Mouse (Mus musculus) lung, adult 2 months (tissue): ENCODE results near the gene Birc7.

Experiments
- CTCF ChIP-seq: fragments of 200-500 bp; IDR thresholded peaks from 2 replicates; pipeline ENCODE4 v1.5.1; 2011; ENCODE audit warnings: mild to moderate bottlenecking, low read length, control low read depth; ENCODE audit not compliant: insufficient read depth
- POLR2A ChIP-seq: fragments of 200-500 bp; IDR thresholded peaks from 2 replicates; pipeline ENCODE4 v1.6.1; 2011; ENCODE audit warnings: low read depth, mild to moderate bottlenecking, control low read depth, low read length, borderline replicate concordance; ENCODE audit errors: extremely low read depth

DNA sequence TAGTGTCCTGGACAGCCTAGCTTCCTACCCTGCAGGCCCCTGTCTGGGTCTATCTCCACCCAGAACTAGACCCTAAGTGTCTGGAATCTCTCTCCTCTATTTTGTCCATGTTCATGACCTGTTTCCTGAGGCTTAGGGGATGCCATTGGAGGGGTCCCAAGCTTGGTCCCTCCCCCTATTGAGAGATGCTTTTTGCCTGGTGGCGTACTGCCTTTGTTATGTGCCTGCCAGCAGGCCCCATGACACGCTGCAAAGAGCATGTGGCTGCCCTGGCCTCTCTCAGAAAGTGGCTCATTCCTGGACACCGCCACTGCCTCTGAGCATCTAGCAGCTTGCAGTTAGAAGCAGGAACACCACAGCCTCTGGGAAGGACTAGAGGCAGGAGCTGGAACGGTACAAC, at the start of gene Birc7:
- TF ChIP-seq POLR2A (no peak), CTCF (no peak)
